Mouse (Mus musculus): ENCODE measurements around the gene Alox15. TPM values are rescaled to one million over a fixed set of nuclear protein-coding genes. Genes with fewer than 3 reads are reported as not detected.

Alox15 gene
- polyA plus RNA-seq, 1 experiment = not detected

GRCm38 (mm10) chr11:70322528-70322927 is 29.3 kb downstream of the Alox15 start, which contains the start of gene Alox12e:
Gene Alox12e (minus strand): TSS chr11:70322628.
- WGBS = 8% methylated on average over 7 of the region's 7 CpGs
- Histone ChIP-seq H3K4me3 (ENCODE audit: insufficient read depth, low read depth, low read length) (no peak within 1 kb of the TSS), H3K4me1 (ENCODE audit: control insufficient read depth, insufficient read depth, low read length) (no peaks in the 10 kb centered on the region), H3K27ac (ENCODE audit: insufficient read depth, low read depth, low read length) (no peak within 1 kb of the TSS)
- no peak for TF ChIP-seq CTCF (IDR thresholded peaks at IDR 0.05; ENCODE audit: insufficient read depth, low read depth, low read length)
- no peak for TF ChIP-seq POLR2A (IDR thresholded peaks at IDR 0.05; ENCODE audit: insufficient read depth, low read depth, low read length)

- 3% methylated on average over 15 of the region's 15 CpGs for WGBS
- H3K27ac ChIP-seq (ENCODE audit: insufficient read depth, low read depth, low read length) = no peak overlapping the region
- H3K4me3 ChIP-seq (ENCODE audit: insufficient read depth, low read depth, low read length) = no peak overlapping the region
- no peak for TF ChIP-seq POLR2A (IDR thresholded peaks at IDR 0.05; ENCODE audit: insufficient read depth, low read depth, low read length)
- peak; percentile 58 for TF ChIP-seq CTCF (IDR thresholded peaks at IDR 0.05; ENCODE audit: insufficient read depth, low read depth, low read length)
- H3K4me1 ChIP-seq (ENCODE audit: control insufficient read depth, insufficient read depth, low read length) = no peaks in the 10 kb centered on the region
Observed at GRCm38 (mm10) chr11:70321664-70322063, 30.2 kb downstream of the Alox15 start.

- H3K27ac ChIP-seq (ENCODE audit: insufficient read depth, low read depth, low read length) = no peak overlapping the region
- 77% methylated on average over 12 of the region's 12 CpGs for WGBS
- H3K4me3 ChIP-seq (ENCODE audit: insufficient read depth, low read depth, low read length) = no peak overlapping the region
- H3K4me1 ChIP-seq (ENCODE audit: control insufficient read depth, insufficient read depth, low read length) = no peaks in the 10 kb centered on the region
- TF ChIP-seq POLR2A (IDR thresholded peaks at IDR 0.05; ENCODE audit: insufficient read depth, low read depth, low read length) = no peak
Observed at GRCm38 (mm10) chr11:70319614-70320013, 32.2 kb downstream of the Alox15 start.

GRCm38 (mm10) chr11:70313833-70314232 is 38.0 kb downstream of the Alox15 start:
- H3K4me3 ChIP-seq (ENCODE audit: insufficient read depth, low read depth, low read length) = no peak overlapping the region
- TF ChIP-seq CTCF (IDR thresholded peaks at IDR 0.05; ENCODE audit: insufficient read depth, low read depth, low read length) = no peak
- no peak for TF ChIP-seq POLR2A (IDR thresholded peaks at IDR 0.05; ENCODE audit: insufficient read depth, low read depth, low read length)
- 39% methylated on average over 7 of the region's 7 CpGs for WGBS
- H3K4me1 ChIP-seq (ENCODE audit: control insufficient read depth, insufficient read depth, low read length) = no peaks in the 10 kb centered on the region
- no peak overlapping the region for H3K27ac ChIP-seq (ENCODE audit: insufficient read depth, low read depth, low read length)

GRCm38 (mm10) chr11:70309341-70309740 is 42.5 kb downstream of the Alox15 start:
- WGBS = 13% methylated on average over 9 of the region's 9 CpGs
- TF ChIP-seq CTCF (IDR thresholded peaks at IDR 0.05; ENCODE audit: insufficient read depth, low read depth, low read length) (no peak), POLR2A (IDR thresholded peaks at IDR 0.05; ENCODE audit: insufficient read depth, low read depth, low read length) (no peak)
- Histone ChIP-seq H3K4me1 (ENCODE audit: control insufficient read depth, insufficient read depth, low read length) (no peaks in the 10 kb centered on the region), H3K4me3 (ENCODE audit: insufficient read depth, low read depth, low read length) (no peak overlapping the region), H3K27ac (ENCODE audit: insufficient read depth, low read depth, low read length) (no peak overlapping the region)

- no peaks in the 10 kb centered on the region for H3K4me1 ChIP-seq (ENCODE audit: control insufficient read depth, insufficient read depth, low read length)
- H3K27ac ChIP-seq (ENCODE audit: insufficient read depth, low read depth, low read length) = no peak overlapping the region
- 88% methylated on average over 2 of the region's 2 CpGs for WGBS
- H3K4me3 ChIP-seq (ENCODE audit: insufficient read depth, low read depth, low read length) = no peak overlapping the region
- TF ChIP-seq CTCF (IDR thresholded peaks at IDR 0.05; ENCODE audit: insufficient read depth, low read depth, low read length) (no peak), POLR2A (IDR thresholded peaks at IDR 0.05; ENCODE audit: insufficient read depth, low read depth, low read length) (no peak)
Observed at GRCm38 (mm10) chr11:70308296-70308695, 43.5 kb downstream of the Alox15 start.

- WGBS = 71% methylated on average over 7 of the region's 7 CpGs
- Histone ChIP-seq H3K27ac (ENCODE audit: insufficient read depth, low read depth, low read length) (no peak overlapping the region), H3K4me1 (ENCODE audit: control insufficient read depth, insufficient read depth, low read length) (no peaks in the 10 kb centered on the region), H3K4me3 (ENCODE audit: insufficient read depth, low read depth, low read length) (no peak overlapping the region)
- no peak for TF ChIP-seq POLR2A (IDR thresholded peaks at IDR 0.05; ENCODE audit: insufficient read depth, low read depth, low read length)
- no peak for TF ChIP-seq CTCF (IDR thresholded peaks at IDR 0.05; ENCODE audit: insufficient read depth, low read depth, low read length)
Observed at GRCm38 (mm10) chr11:70306159-70306558, 45.7 kb downstream of the Alox15 start.

- TF ChIP-seq POLR2A (IDR thresholded peaks at IDR 0.05; ENCODE audit: insufficient read depth, low read depth, low read length) (no peak), CTCF (IDR thresholded peaks at IDR 0.05; ENCODE audit: insufficient read depth, low read depth, low read length) (no peak)
Observed at GRCm38 (mm10) chr11:70302293-70302692, 49.5 kb downstream of the Alox15 start.

GRCm38 (mm10) chr11:70297836-70298454 is 53.9 kb downstream of the Alox15 start:
- 43% methylated on average over 12 of the region's 12 CpGs for WGBS
- no peak overlapping the region for H3K4me3 ChIP-seq (ENCODE audit: insufficient read depth, low read depth, low read length)
- no peak for TF ChIP-seq POLR2A (IDR thresholded peaks at IDR 0.05; ENCODE audit: insufficient read depth, low read depth, low read length)
- TF ChIP-seq CTCF (IDR thresholded peaks at IDR 0.05; ENCODE audit: insufficient read depth, low read depth, low read length) = no peak

More at GRCm38 (mm10) chr11:70302293-70302692, 49.5 kb downstream of the Alox15 start:
- Histone ChIP-seq H3K4me3 (ENCODE audit: insufficient read depth, low read depth, low read length) (no peak overlapping the region), H3K4me1 (ENCODE audit: control insufficient read depth, insufficient read depth, low read length) (peaks cover 9% of the 10 kb centered on the region), H3K27ac (ENCODE audit: insufficient read depth, low read depth, low read length) (no peak overlapping the region)
- WGBS = 89% methylated on average over 4 of the region's 4 CpGs

More at GRCm38 (mm10) chr11:70297836-70298454, 53.9 kb downstream of the Alox15 start:
- Histone ChIP-seq H3K27ac (ENCODE audit: insufficient read depth, low read depth, low read length) (peak overlapping the region; percentile 21), H3K4me1 (ENCODE audit: control insufficient read depth, insufficient read depth, low read length) (peaks cover 9% of the 10 kb centered on the region)
